Mouse (Mus musculus) liver, postnatal 0 days (tissue): ENCODE results near the gene Myoz1. TPM values are rescaled to one million over a fixed set of nuclear protein-coding genes. Genes with fewer than 3 reads are reported as not detected.
"Not testable (repeated sequence)": the region's sequence is repeated elsewhere in the genome, so short reads cannot be mapped to it uniquely, and the experiment has no call there.

ENCODE experiments used
- ATAC-seq: fragments of 200-750 bp; cut with Nextera tagmentation; 2 replicates; pipeline ENCODE4 v1.8.0; 2017; ENCODE audit warnings: mild to moderate bottlenecking, moderate library complexity
- DNase-seq: peaks from one replicate; pipeline ENCODE4 v3.0.0-alpha.2; 2016
- H3K27ac ChIP-seq: fragments of 300-500 bp; sonication (generic); 2 replicates; pipeline ENCODE4 v1.5.1; 2014; ENCODE audit warnings: antibody characterized with exemption, moderate library complexity, mild to moderate bottlenecking, low read depth
- H3K27me3 ChIP-seq: fragments of 300-500 bp; sonication (generic); 2 replicates; pipeline ENCODE4 v1.6.1; 2014; ENCODE audit warnings: low read length, control low read depth, mixed read lengths; ENCODE audit not compliant: insufficient read depth
- H3K36me3 ChIP-seq: fragments of 300-500 bp; sonication (generic); replicated peaks from 2 replicates; pipeline ENCODE4 v1.6.1; 2014; ENCODE audit warnings: mild to moderate bottlenecking, control low read depth, low read length, moderate library complexity, mixed read lengths; ENCODE audit not compliant: insufficient read depth
- H3K4me1 ChIP-seq: fragments of 300-500 bp; sonication (generic); 2 replicates; pipeline ENCODE4 v1.6.1; 2014; ENCODE audit warnings: antibody characterized with exemption, mild to moderate bottlenecking, control low read depth; ENCODE audit not compliant: insufficient read depth
- H3K4me2 ChIP-seq: fragments of 300-500 bp; sonication (generic); 2 replicates; pipeline ENCODE4 v1.6.1; 2014; ENCODE audit warnings: low read depth, mild to moderate bottlenecking, low read length, moderate library complexity, mixed read lengths
- H3K4me3 ChIP-seq: fragments of 300-500 bp; sonication (generic); 2 replicates; pipeline ENCODE4 v1.5.1; 2014; ENCODE audit warnings: low read depth, low read length
- H3K9ac ChIP-seq: fragments of 300-500 bp; sonication (generic); replicated peaks from 2 replicates; pipeline ENCODE4 v1.6.1; 2014; ENCODE audit warnings: mild to moderate bottlenecking, moderate library complexity
- H3K9me3 ChIP-seq: fragments of 300-500 bp; sonication (generic); 2 replicates; pipeline ENCODE4 v1.6.1; 2016; ENCODE audit warnings: mild to moderate bottlenecking, control low read depth, low read length, mixed read lengths
- CTCF ChIP-seq: sonication (generic); IDR thresholded peaks from 2 replicates; pipeline ENCODE4 v1.5.1; 2016; ENCODE audit warnings: antibody characterized with exemption, low read depth
- EP300 ChIP-seq: IDR thresholded peaks from 2 replicates; pipeline ENCODE4 v1.6.1; 2016; ENCODE audit warnings: antibody characterized with exemption, low read depth, mild to moderate bottlenecking
- WGBS: fragments of 180-500 bp; shearing (Covaris S2); extraction: QIAGEN DNeasy Blood & Tissue Kit; methylation state at CpG from one replicate; pipeline ENCODE4 v1.1.7; 2014; ENCODE audit not compliant: insufficient replicate concordance; 5-methylcytosine and 5-hydroxymethylcytosine counted together
- polyA plus RNA-seq: library from polyadenylated mRNA; unstranded; fragments of >200 nt; fragmentation: Nextera tagmentation; extraction: Ambion mirVana; gene quantifications from 2 replicates; pipeline ENCODE4 v1.2.1, GENCODE M21; 2015

Gene Myoz1
- polyA plus RNA-seq = 0.41 and 8.8 TPM in 2 replicates

DNA sequence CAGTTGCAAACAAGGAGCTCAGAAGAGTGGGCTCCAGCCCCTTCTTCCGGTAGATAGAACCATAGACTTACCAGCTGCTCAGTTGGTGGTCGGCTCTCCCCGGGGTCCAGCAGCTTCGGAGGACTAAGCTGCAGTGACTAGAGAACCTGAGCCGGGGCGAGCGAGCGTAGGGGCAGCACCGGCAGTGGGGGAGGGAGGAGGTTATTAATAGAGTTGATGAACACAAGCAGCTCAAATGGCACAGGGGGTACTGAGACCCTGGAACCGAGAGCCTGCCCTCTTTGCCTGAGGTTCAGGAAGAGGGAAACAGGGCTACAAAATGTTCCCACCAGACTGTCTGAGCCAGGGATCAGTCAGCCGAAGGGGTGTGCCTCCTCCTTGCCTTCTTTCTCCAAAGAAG is at the start of gene Myoz1:
Myoz1 (minus strand) TSS at position 180 of the 400 bp plus-strand sequence.
- peaks cover 3% of the 10 kb centered on the region for H3K27me3 ChIP-seq
- ATAC-seq (no peak), DNase-seq (no peak)
- H3K9me3 ChIP-seq = no peaks in the 10 kb centered on the region
- no peak within 1 kb of the TSS for H3K4me2 ChIP-seq
- no peaks in the 10 kb centered on the region for H3K36me3 ChIP-seq
- H3K4me3 ChIP-seq = no peak within 1 kb of the TSS
- H3K4me1 ChIP-seq = peaks cover 12% of the 10 kb centered on the region; the same call in 1 of the 2 replicates
- H3K9ac ChIP-seq = no peak within 1 kb of the TSS
- peak within 1 kb of the TSS; percentile 60 for H3K27ac ChIP-seq
- TF ChIP-seq CTCF (no peak), EP300 (no peak)
- 70% methylated on average over 11 of the region's 11 CpGs for WGBS

DNA sequence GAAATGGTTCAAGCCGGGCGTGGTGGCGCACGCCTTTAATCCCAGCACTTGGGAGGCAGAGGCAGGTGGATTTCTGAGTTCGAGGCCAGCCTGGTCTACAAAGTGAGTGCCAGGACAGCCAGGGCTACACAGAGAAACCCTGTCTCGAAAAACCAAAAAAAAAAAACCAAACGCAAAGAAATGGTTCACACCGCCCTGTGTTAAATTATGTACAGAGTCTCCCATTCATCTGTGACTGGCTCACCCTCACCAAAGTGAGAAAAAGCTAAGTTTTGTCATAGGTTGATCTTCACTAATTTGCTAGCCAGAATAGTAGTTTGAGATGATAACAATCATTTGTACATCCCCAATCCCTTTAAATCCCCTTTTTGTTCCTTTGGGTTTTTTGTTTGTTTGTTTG is 47.1 kb upstream of the Myoz1 start:
- Histone ChIP-seq H3K9ac (peak overlapping the region; percentile 77), H3K4me3 (peak overlapping the region; percentile 83), H3K27ac (peak overlapping the region; percentile 87), H3K4me1 (peaks cover 25% of the 10 kb centered on the region), H3K4me2 (peak overlapping the region; percentile 73)
- not testable (repeated sequence) for ATAC-seq, H3K36me3 ChIP-seq, H3K9me3 ChIP-seq, H3K27me3 ChIP-seq, DNase-seq
- 7% methylated on average over 8 of the region's 8 CpGs for WGBS

DNA sequence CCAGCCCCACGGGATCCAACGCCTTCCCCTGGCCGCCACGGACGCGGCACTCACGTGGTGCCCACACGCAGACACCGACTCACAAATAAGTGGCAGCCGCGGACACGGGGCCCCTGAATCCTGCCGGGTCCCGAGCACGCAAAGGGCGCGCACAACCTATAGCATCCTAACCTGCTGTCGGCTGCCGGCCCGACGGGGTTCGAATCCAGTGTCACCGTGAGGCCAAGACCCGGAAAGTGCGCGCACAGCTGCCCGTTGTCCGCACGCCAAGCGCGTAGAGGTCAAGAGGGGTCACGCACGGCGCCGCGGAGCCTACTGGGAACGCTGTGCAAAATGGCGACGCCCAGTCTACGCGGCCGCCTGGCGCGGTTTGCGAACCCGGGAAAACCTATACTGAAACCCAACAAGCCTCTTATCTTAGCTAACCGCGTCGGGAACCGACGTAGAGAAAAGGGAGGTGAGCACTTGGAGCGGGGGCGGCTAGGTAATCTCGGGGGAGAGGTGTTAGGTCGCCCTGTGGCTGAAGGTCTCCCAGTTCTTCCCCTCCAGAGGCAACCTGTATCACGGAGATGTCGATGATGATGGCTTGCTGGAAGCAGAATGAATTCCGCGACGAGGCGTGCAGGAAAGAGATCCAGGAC is 46.5 kb upstream of the Myoz1 start, which contains the start of gene Chchd1:
Chchd1 (plus strand) TSS at position 266 of the 641 bp plus-strand sequence.
- H3K36me3 ChIP-seq = peaks cover 10% of the 10 kb centered on the region; the same call in 1 of the 2 replicates
- peaks cover 23% of the 10 kb centered on the region for H3K4me1 ChIP-seq
- peak within 1 kb of the TSS; percentile 77 for H3K9ac ChIP-seq
- no peaks in the 10 kb centered on the region for H3K9me3 ChIP-seq
- peak within 1 kb of the TSS; percentile 87 for H3K27ac ChIP-seq
- H3K4me3 ChIP-seq = peak within 1 kb of the TSS; percentile 83
- ATAC-seq = peak; percentile 83
- under 1% methylated on average over 61 of the region's 61 CpGs for WGBS
- H3K27me3 ChIP-seq = no peaks in the 10 kb centered on the region
- peak within 1 kb of the TSS; percentile 73 for H3K4me2 ChIP-seq
- no peak for TF ChIP-seq CTCF
- no peak; the same call in 1 of the 2 replicates for TF ChIP-seq EP300
- peak; percentile 93 for DNase-seq

DNA sequence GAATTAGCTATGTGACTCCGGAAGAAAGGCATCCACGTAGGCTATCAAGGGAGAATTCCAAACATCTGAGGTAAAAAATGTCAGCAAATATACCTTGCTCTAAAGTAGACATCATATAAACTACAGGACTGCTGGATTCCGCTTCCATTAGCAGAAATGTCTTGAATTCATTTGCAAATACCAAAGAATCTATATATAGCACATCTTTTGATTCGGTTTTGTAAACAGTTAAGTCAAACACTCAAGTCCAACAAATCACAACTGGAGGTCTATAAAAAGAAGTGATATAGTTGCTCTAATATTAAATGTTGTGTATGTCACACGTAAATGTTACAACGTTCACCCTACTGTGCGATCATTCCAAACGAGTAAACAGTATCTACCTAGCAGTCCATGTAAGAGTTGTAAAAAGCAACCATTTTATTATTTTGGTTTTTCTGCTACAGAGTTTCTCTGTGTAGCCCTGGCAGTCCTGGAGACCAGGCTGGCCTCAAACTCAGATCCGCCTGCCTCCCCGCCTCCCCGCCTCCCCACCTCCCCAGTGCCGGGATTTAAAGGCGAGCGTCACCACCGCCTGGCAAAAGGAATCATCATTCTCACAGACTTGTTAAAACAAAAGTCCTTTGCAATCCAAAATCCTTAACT is 45.9 kb upstream of the Myoz1 start:
- TF ChIP-seq CTCF (no peak), EP300 (no peak)
- Histone ChIP-seq H3K9me3 (no peaks in the 10 kb centered on the region), H3K36me3 (peaks cover 11% of the 10 kb centered on the region; the same call in 1 of the 2 replicates), H3K4me1 (peaks cover 23% of the 10 kb centered on the region), H3K9ac (peak overlapping the region; percentile 77), H3K4me3 (peak overlapping the region; percentile 83), H3K27ac (peak overlapping the region; percentile 87), H3K27me3 (no peaks in the 10 kb centered on the region), H3K4me2 (peak overlapping the region; percentile 73)
- 11% methylated on average over 15 of the region's 15 CpGs for WGBS
- peak; percentile 35 for ATAC-seq
- DNase-seq = no peak

DNA sequence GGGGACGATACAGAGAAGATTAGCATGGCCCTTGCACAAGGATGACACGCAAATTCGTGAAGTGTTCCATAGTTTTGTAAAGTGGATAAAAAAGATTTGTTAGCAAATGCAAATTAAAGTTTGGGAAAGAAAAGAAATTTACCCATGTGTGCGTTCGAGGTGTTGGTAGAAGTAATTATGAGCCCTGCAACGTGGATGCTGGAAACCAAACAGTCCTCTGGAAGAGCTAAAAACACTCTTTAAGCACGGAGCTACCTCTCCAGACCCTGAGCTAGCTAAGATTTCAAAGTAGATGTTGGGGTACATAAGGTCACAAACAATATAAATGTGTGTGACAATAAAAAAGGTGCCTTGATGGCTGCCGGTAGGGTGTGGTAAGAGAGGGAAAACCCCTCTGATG is 45.2 kb upstream of the Myoz1 start:
- peak overlapping the region; percentile 31; the same call in 1 of the 2 replicates for H3K27ac ChIP-seq
- no peaks in the 10 kb centered on the region for H3K27me3 ChIP-seq
- TF ChIP-seq EP300 = no peak
- no peak for TF ChIP-seq CTCF
- peak overlapping the region; percentile 83; the same call in 1 of the 2 replicates for H3K4me3 ChIP-seq
- H3K9ac ChIP-seq = peak overlapping the region; percentile 77; the same call in 1 of the 2 replicates
- H3K9me3 ChIP-seq = no peaks in the 10 kb centered on the region
- H3K36me3 ChIP-seq = peaks cover 11% of the 10 kb centered on the region; the same call in 1 of the 2 replicates
- peak overlapping the region; percentile 73 for H3K4me2 ChIP-seq
- ATAC-seq = no peak
- DNase-seq = no peak
- 81% methylated on average over 8 of the region's 8 CpGs for WGBS
- H3K4me1 ChIP-seq = peaks cover 24% of the 10 kb centered on the region

DNA sequence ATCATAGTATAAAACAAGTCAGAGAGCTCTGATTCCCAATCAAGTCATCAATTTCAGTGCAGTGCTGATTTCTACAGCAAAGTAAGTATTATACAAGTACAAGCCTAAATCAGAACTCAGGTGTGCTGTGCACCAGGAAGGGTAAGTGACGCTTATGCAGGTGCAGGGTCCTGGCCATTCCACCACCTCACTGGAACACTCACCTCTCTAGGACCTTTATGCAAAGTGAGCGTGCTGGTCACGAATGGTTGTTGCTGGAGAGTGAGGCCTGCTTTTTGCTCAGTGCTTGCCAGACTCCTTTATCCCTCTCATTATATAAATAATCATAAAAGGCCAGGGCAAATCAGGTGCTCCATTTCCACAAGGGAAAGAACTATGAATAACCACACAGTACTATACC is 44.0 kb upstream of the Myoz1 start:
- WGBS = 84% methylated on average over 3 of the region's 3 CpGs
- H3K27ac ChIP-seq = no peak overlapping the region
- TF ChIP-seq EP300 = no peak
- no peak for TF ChIP-seq CTCF

More for the DNA sequence above, 44.0 kb upstream of the Myoz1 start:
- no peak overlapping the region for H3K4me3 ChIP-seq
- no peaks in the 10 kb centered on the region for H3K9me3 ChIP-seq
- peaks cover 11% of the 10 kb centered on the region; the same call in 1 of the 2 replicates for H3K36me3 ChIP-seq
- H3K4me1 ChIP-seq = peaks cover 33% of the 10 kb centered on the region
- H3K27me3 ChIP-seq = no peaks in the 10 kb centered on the region
- DNase-seq (no peak), ATAC-seq (no peak)
- H3K4me2 ChIP-seq = no peak overlapping the region
- H3K9ac ChIP-seq = no peak overlapping the region
